Mouse (Mus musculus) heart, adult 2 months (tissue): Measurements from ENCODE around the gene Pecam1.

Source experiments
- CTCF ChIP-seq: fragments of 200-600 bp; IDR thresholded peaks from 2 replicates; pipeline ENCODE4 v1.8.1; 2022; ENCODE audit warnings: antibody characterized with exemption, mild to moderate bottlenecking, moderate library complexity
- EP300 ChIP-seq: fragments of 200-500 bp; IDR thresholded peaks from 2 replicates; pipeline ENCODE4 v1.6.1; 2011; ENCODE audit warnings: low read depth, low read length, control low read depth; ENCODE audit not compliant: insufficient read depth
- POLR2A ChIP-seq: fragments of 200-500 bp; IDR thresholded peaks from 2 replicates; pipeline ENCODE4 v1.6.1; 2011; ENCODE audit warnings: mild to moderate bottlenecking, low read depth, low read length, control low read depth; ENCODE audit not compliant: insufficient read depth

DNA sequence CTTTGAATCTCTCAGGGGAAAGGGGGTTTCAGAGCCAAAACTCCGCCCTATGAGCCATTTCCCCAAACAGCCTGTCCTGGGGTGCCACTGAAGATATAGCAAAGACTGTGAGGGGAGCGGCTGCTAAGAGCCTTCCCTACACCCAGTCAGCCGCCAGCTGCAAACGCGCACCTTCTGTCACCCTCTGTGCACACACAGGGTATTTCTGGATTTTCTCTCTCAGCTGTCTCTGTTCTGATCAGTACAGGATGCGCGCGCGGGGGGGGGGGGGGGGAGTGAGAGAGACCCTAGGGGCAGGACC lies 80.6 kb downstream of the Pecam1 start:
- no peak for TF ChIP-seq CTCF
- TF ChIP-seq POLR2A, result peak; percentile 45; the same call in 1 of the 2 replicates
- TF ChIP-seq EP300, result peak; percentile 53; the same call in 1 of the 2 replicates
